Mouse (Mus musculus) hindbrain, embryonic 14.5 days (tissue): Measurements from ENCODE around the gene Lrrc2. TPM values are rescaled to one million over a fixed set of nuclear protein-coding genes. Genes with fewer than 3 reads are reported as not detected.

Source experiments
- ATAC-seq: fragments of 200-750 bp; cut with Nextera tagmentation; 2 replicates; pipeline ENCODE4 v1.8.0; 2017; ENCODE audit warnings: moderate number of reproducible peaks, mild to moderate bottlenecking, moderate TSS enrichment, moderate library complexity; ENCODE audit not compliant: low FRiP score
- DNase-seq: peaks from one replicate; pipeline ENCODE4 v3.0.0-alpha.2; 2015; ENCODE audit warnings: low spot score
- H3K27ac ChIP-seq: fragments of 300-500 bp; sonication (generic); 2 replicates; pipeline ENCODE4 v1.5.1; 2014; ENCODE audit warnings: mild to moderate bottlenecking, moderate library complexity
- H3K27me3 ChIP-seq: fragments of 300-500 bp; sonication (generic); 2 replicates; pipeline ENCODE4 v1.6.1; 2014; ENCODE audit warnings: mild to moderate bottlenecking, low read length, mixed read lengths; ENCODE audit not compliant: control insufficient read depth, insufficient read depth
- H3K36me3 ChIP-seq: fragments of 300-500 bp; sonication (generic); replicated peaks from 2 replicates; pipeline ENCODE4 v1.6.1; 2014; ENCODE audit not compliant: control insufficient read depth, insufficient read depth
- H3K4me1 ChIP-seq: fragments of 300-500 bp; sonication (generic); replicated peaks from 2 replicates; pipeline ENCODE4 v1.6.1; 2014; ENCODE audit warnings: antibody characterized with exemption, low read length, mixed read lengths; ENCODE audit not compliant: control insufficient read depth, insufficient read depth
- H3K4me2 ChIP-seq: fragments of 300-500 bp; sonication (generic); replicated peaks from 2 replicates; pipeline ENCODE4 v1.6.1; 2014; ENCODE audit warnings: mild to moderate bottlenecking, moderate library complexity
- H3K4me3 ChIP-seq: fragments of 300-500 bp; sonication (generic); replicated peaks from 2 replicates; pipeline ENCODE4 v1.5.1; 2014; ENCODE audit warnings: mild to moderate bottlenecking, low read length
- H3K9ac ChIP-seq: fragments of 300-500 bp; sonication (generic); 2 replicates; pipeline ENCODE4 v1.6.1; 2014
- H3K9me3 ChIP-seq: fragments of 300-500 bp; sonication (generic); 2 replicates; pipeline ENCODE4 v1.6.1; 2016; ENCODE audit warnings: low read length; ENCODE audit not compliant: control insufficient read depth
- WGBS: fragments of 180-500 bp; shearing (Covaris S2); extraction: QIAGEN DNeasy Blood & Tissue Kit; methylation state at CpG from one replicate; pipeline ENCODE4 v1.1.7; 2014; 5-methylcytosine and 5-hydroxymethylcytosine counted together
- polyA plus RNA-seq: library from polyadenylated mRNA; unstranded; fragments of >200 nt; fragmentation: Nextera tagmentation; extraction: Ambion mirVana; gene quantifications from 2 replicates; pipeline ENCODE4 v1.2.1, GENCODE M21; 2014

Gene Lrrc2
- polyA plus RNA-seq = 0.86 and 1.0 TPM in 2 replicates

DNA sequence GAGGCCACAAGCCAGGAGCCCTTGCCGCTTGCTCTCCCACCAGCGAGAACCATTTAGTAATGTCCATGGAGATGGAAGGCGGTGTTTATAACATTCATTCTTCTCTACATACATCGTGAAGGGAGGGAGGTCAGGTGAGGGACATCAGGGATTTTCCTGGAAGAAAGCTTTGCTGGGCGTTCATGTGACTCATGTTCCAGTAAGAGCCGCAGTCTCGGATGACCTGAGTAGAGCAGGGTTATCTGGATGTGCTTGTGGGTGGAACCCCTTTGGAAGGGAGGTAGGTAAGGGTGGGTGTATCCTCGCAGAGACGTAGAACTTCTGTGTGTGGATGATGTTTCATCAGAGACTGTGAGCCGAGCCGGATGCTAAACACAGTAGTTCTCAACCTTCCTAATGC is at the start of gene Lrrc2:
Gene Lrrc2, plus strand, starts transcription at position 149 of the 400 bp plus-strand sequence.
- ATAC-seq = no peak
- Histone ChIP-seq H3K9ac (no peak within 1 kb of the TSS), H3K27me3 (peaks cover 25% of the 10 kb centered on the region), H3K4me1 (peaks cover 7% of the 10 kb centered on the region), H3K36me3 (no peaks in the 10 kb centered on the region), H3K4me2 (no peak within 1 kb of the TSS), H3K9me3 (no peaks in the 10 kb centered on the region), H3K27ac (no peak within 1 kb of the TSS), H3K4me3 (no peak within 1 kb of the TSS)
- WGBS = 92% methylated on average over 11 of the region's 11 CpGs
- no peak for DNase-seq

DNA sequence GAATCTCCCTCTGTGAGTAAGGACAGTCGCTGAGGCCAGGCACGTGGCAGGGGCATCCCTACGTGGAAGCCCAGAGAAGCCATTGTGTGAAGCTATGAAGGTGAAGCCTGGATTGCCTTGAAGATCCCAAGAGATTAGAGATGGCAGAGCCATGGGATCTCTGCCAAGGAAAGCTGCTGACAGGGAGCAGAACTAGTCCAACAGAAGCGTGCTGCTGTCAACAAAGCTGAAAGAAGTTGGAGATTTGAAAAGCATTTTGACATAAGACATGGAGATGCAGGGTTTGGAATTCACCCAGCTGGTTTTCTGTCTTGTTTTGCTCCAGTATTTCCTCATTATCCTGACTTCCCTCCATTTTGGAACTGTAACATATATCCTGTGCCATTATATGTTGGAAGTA is 49.1 kb upstream of the Lrrc2 start:
- no peak overlapping the region for H3K27ac ChIP-seq
- DNase-seq = no peak
- no peak overlapping the region for H3K9ac ChIP-seq
- H3K27me3 ChIP-seq = no peaks in the 10 kb centered on the region
- no peaks in the 10 kb centered on the region for H3K36me3 ChIP-seq
- H3K4me1 ChIP-seq = no peaks in the 10 kb centered on the region
- H3K9me3 ChIP-seq = no peaks in the 10 kb centered on the region
- no peak for ATAC-seq
- H3K4me2 ChIP-seq = no peak overlapping the region
- no peak overlapping the region for H3K4me3 ChIP-seq
- 86% methylated on average over 4 of the region's 4 CpGs for WGBS

DNA sequence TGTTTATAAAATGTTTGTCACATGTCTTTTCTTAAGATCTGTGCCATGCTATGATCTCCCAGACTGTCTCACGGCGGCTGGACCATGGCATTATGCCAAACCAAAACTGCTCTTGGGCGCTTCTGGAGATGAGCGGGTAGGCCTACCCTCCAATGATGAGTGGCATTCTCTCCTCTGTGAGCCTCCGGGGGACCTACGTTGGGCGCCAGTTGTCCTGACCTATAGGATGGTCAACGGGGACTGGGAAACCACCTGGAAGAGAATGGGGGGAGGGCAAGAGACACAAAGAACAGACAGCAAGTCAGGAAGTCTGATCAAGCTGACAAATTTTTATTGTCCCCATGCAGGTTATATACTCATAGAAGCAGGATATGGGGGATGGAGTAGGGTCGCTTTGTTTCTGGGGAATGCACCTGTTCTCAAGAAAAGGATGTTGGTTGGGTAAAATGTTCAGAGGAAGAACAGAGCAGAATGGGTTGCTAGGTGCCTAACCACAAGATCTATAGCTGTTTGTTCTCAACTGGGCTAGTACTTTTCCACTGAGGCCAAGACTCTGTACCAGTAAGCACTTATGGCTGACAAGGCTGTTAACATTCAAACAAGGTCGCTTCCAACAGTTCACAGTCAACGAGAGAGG is 44.0 kb upstream of the Lrrc2 start:
- Histone ChIP-seq H3K4me2 (no peak overlapping the region), H3K4me1 (no peaks in the 10 kb centered on the region), H3K9ac (no peak overlapping the region), H3K27ac (no peak overlapping the region), H3K4me3 (no peak overlapping the region), H3K9me3 (no peaks in the 10 kb centered on the region), H3K36me3 (no peaks in the 10 kb centered on the region), H3K27me3 (no peaks in the 10 kb centered on the region)
- ATAC-seq (no peak), DNase-seq (no peak)
- WGBS = 95% methylated on average over 11 of the region's 11 CpGs

- H3K9me3 ChIP-seq = no peaks in the 10 kb centered on the region
- H3K27me3 ChIP-seq = no peaks in the 10 kb centered on the region
- no peak overlapping the region for H3K4me2 ChIP-seq
- no peak for ATAC-seq
- no peak overlapping the region for H3K4me3 ChIP-seq
- no peaks in the 10 kb centered on the region for H3K4me1 ChIP-seq
- no peak overlapping the region for H3K9ac ChIP-seq
- DNase-seq = no peak
- WGBS = 83% methylated on average over 4 of the region's 4 CpGs
- H3K27ac ChIP-seq = no peak overlapping the region
- H3K36me3 ChIP-seq = no peaks in the 10 kb centered on the region
Measured at GRCm38 (mm10) chr9:110907838-110908630, 43.3 kb upstream of the Lrrc2 start.

DNA sequence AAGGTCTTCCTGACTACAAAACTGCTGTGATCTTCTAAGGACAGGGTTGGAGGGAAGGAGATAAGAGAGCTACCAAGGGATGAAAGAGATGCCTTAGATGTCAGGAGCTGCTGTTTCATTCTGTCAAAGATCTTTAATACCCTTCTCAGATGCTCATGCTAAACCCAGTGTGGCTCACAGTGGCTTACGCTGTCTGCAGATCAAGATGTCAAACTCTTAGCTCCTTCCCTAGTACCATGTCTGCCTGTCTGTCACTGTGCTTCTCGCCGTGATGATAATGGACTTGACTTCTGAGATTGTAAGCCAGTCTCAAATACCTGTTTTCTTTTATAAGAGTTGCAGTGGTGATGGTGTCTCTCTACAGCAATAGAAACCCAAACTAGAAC is 42.7 kb upstream of the Lrrc2 start:
- DNase-seq (no peak), ATAC-seq (no peak)
- 99% methylated on average over 3 of the region's 3 CpGs for WGBS
- Histone ChIP-seq H3K27ac (no peak overlapping the region), H3K9ac (no peak overlapping the region), H3K27me3 (no peaks in the 10 kb centered on the region), H3K36me3 (no peaks in the 10 kb centered on the region), H3K4me2 (no peak overlapping the region), H3K9me3 (no peaks in the 10 kb centered on the region), H3K4me1 (no peaks in the 10 kb centered on the region), H3K4me3 (no peak overlapping the region)

- Histone ChIP-seq H3K9ac (no peak overlapping the region), H3K4me1 (no peaks in the 10 kb centered on the region), H3K4me3 (no peak overlapping the region), H3K36me3 (no peaks in the 10 kb centered on the region), H3K9me3 (no peaks in the 10 kb centered on the region), H3K27ac (no peak overlapping the region), H3K4me2 (no peak overlapping the region), H3K27me3 (no peaks in the 10 kb centered on the region)
- ATAC-seq (no peak), DNase-seq (no peak)
- WGBS = 80% methylated on average over 6 of the region's 6 CpGs
Measured at GRCm38 (mm10) chr9:110909371-110909967, 41.9 kb upstream of the Lrrc2 start.

- Histone ChIP-seq H3K36me3 (no peaks in the 10 kb centered on the region), H3K4me2 (no peak overlapping the region), H3K27me3 (no peaks in the 10 kb centered on the region), H3K27ac (no peak overlapping the region), H3K9ac (no peak overlapping the region), H3K4me3 (no peak overlapping the region), H3K4me1 (no peaks in the 10 kb centered on the region), H3K9me3 (no peaks in the 10 kb centered on the region)
- no peak for DNase-seq
- WGBS = 54% methylated on average over 21 of the region's 21 CpGs
- ATAC-seq = no peak
Measured at GRCm38 (mm10) chr9:110914631-110915236, 36.6 kb upstream of the Lrrc2 start.

GRCm38 (mm10) chr9:110915466-110915865 is 35.9 kb upstream of the Lrrc2 start:
- Histone ChIP-seq H3K4me1 (no peaks in the 10 kb centered on the region), H3K4me2 (no peak overlapping the region), H3K4me3 (no peak overlapping the region), H3K27ac (no peak overlapping the region), H3K27me3 (no peaks in the 10 kb centered on the region), H3K36me3 (no peaks in the 10 kb centered on the region), H3K9me3 (no peaks in the 10 kb centered on the region), H3K9ac (no peak overlapping the region)
- DNase-seq (no peak), ATAC-seq (no peak)
- 72% methylated on average over 8 of the region's 8 CpGs for WGBS

- ATAC-seq (no peak), DNase-seq (no peak)
- no peaks in the 10 kb centered on the region for H3K4me1 ChIP-seq
- 96% methylated on average over 7 of the region's 7 CpGs for WGBS
- no peaks in the 10 kb centered on the region for H3K36me3 ChIP-seq
- H3K9me3 ChIP-seq = no peaks in the 10 kb centered on the region
- H3K27ac ChIP-seq = no peak within 1 kb of the TSS
- no peaks in the 10 kb centered on the region for H3K27me3 ChIP-seq
- no peak within 1 kb of the TSS for H3K9ac ChIP-seq
- H3K4me3 ChIP-seq = no peak within 1 kb of the TSS
- no peak within 1 kb of the TSS for H3K4me2 ChIP-seq
Measured at GRCm38 (mm10) chr9:110916786-110917185, 34.6 kb upstream of the Lrrc2 start, which contains the start of gene Fam240a. TSS of gene Fam240a (minus strand) at chr9:110916861.
